Mouse (Mus musculus) intestine, embryonic 15.5 days (tissue): ENCODE measurements around the gene Lpar6. TPM values are rescaled to one million over a fixed set of nuclear protein-coding genes. Genes with fewer than 3 reads are reported as not detected.

Source experiments
- ATAC-seq: fragments of 200-750 bp; cut with Nextera tagmentation; 2 replicates; pipeline ENCODE4 v1.8.0; 2017; ENCODE audit warnings: moderate TSS enrichment, moderate library complexity
- H3K27ac ChIP-seq: fragments of 300-500 bp; sonication (generic); 2 replicates; pipeline ENCODE4 v1.5.1; 2015; ENCODE audit warnings: mild to moderate bottlenecking, inconsistent platforms
- H3K27me3 ChIP-seq: fragments of 300-500 bp; sonication (generic); replicated peaks from 2 replicates; pipeline ENCODE4 v1.6.1; 2015; ENCODE audit warnings: inconsistent platforms
- H3K36me3 ChIP-seq: fragments of 300-500 bp; sonication (generic); 2 replicates; pipeline ENCODE4 v1.6.1; 2015; ENCODE audit warnings: inconsistent platforms
- H3K4me1 ChIP-seq: fragments of 300-500 bp; sonication (generic); replicated peaks from 2 replicates; pipeline ENCODE4 v1.6.1; 2015; ENCODE audit warnings: inconsistent platforms
- H3K4me2 ChIP-seq: fragments of 300-500 bp; sonication (generic); replicated peaks from 2 replicates; pipeline ENCODE4 v1.6.1; 2015; ENCODE audit warnings: mild to moderate bottlenecking, inconsistent platforms
- H3K4me3 ChIP-seq: fragments of 300-500 bp; sonication (generic); replicated peaks from 2 replicates; pipeline ENCODE4 v1.5.1; 2015; ENCODE audit warnings: inconsistent platforms
- H3K9ac ChIP-seq: fragments of 300-500 bp; sonication (generic); 2 replicates; pipeline ENCODE4 v1.6.1; 2015; ENCODE audit warnings: inconsistent platforms
- H3K9me3 ChIP-seq: fragments of 300-500 bp; sonication (generic); 2 replicates; pipeline ENCODE4 v1.6.1; 2016; ENCODE audit warnings: inconsistent platforms
- WGBS: fragments of 180-500 bp; shearing (Covaris S2); methylation state at CpG from one replicate; pipeline ENCODE4 v1.1.7; 2015; 5-methylcytosine and 5-hydroxymethylcytosine counted together
- polyA plus RNA-seq: library from polyadenylated mRNA; unstranded; fragments of >200 nt; fragmentation: Nextera tagmentation; extraction: Ambion mirVana; gene quantifications from 2 replicates; pipeline ENCODE4 v1.2.1, GENCODE M21; 2015

Gene Lpar6
- 12.3 and 15.5 TPM in 2 replicates for polyA plus RNA-seq

DNA sequence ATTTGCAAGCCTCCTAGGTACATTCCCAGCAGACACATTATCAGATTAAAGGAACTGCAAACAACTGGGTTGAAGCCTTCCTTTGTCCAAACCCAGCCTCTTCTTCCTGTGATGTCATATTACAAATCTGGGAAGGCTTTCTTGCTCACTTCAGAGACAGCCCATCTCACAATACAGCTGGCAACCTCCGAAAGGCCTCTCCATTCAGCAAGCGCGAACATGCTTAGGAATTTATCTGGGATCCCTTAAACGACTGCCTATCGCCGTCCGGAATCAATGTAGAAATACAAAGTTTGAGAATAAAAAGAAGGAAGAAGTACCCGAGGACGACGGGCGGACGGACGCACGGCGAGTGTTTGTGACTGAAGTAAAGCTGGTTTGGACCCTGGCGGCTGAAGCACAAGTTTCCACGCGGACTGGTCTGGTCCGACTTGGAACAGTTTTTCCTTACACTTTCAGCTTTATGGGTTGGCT, at the start of gene Lpar6:
TSS of gene Lpar6 (plus strand) at position 48 of the 474 bp plus-strand sequence.
- peak within 1 kb of the TSS; percentile 51 for H3K4me3 ChIP-seq
- peak within 1 kb of the TSS; percentile 95 for H3K27ac ChIP-seq
- H3K4me2 ChIP-seq = peak within 1 kb of the TSS; percentile 47
- no peaks in the 10 kb centered on the region for H3K9me3 ChIP-seq
- WGBS = 0% methylated on average over 19 of the region's 19 CpGs
- peak within 1 kb of the TSS; percentile 61 for H3K9ac ChIP-seq
- H3K36me3 ChIP-seq = no peaks in the 10 kb centered on the region
- H3K27me3 ChIP-seq = no peaks in the 10 kb centered on the region
- ATAC-seq = peak; percentile 91
- H3K4me1 ChIP-seq = peaks cover 7% of the 10 kb centered on the region

DNA sequence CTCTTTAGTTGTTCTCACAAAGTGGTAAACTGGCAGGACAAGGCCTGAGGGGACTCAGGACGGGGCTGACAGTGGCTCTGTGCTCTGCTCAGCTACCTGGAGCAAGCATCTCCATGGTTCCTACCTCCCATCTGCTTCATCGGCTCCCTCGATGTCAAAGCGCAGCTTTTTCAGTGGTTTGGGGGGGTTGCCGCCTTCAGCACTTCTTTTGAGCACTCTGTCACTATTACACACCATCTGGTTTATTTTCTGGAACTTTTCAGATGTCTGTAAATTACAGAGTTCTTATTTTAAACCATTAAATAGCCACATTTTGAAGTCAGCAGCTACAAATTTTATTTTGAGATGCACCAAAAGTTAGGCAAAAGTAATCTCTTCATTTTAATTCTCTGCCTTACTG, 38.6 kb upstream of the Lpar6 start:
- H3K9ac ChIP-seq = no peak overlapping the region
- H3K9me3 ChIP-seq = no peaks in the 10 kb centered on the region
- H3K36me3 ChIP-seq = 0 out of 2 replicates have a peak, but pooled peaks cover 3% of the 10 kb centered on the region
- H3K27ac ChIP-seq = no peak overlapping the region
- H3K27me3 ChIP-seq = no peaks in the 10 kb centered on the region
- H3K4me1 ChIP-seq = no peaks in the 10 kb centered on the region
- no peak overlapping the region for H3K4me2 ChIP-seq
- no peak overlapping the region for H3K4me3 ChIP-seq
- no peak for ATAC-seq
- 71% methylated on average over 5 of the region's 5 CpGs for WGBS

DNA sequence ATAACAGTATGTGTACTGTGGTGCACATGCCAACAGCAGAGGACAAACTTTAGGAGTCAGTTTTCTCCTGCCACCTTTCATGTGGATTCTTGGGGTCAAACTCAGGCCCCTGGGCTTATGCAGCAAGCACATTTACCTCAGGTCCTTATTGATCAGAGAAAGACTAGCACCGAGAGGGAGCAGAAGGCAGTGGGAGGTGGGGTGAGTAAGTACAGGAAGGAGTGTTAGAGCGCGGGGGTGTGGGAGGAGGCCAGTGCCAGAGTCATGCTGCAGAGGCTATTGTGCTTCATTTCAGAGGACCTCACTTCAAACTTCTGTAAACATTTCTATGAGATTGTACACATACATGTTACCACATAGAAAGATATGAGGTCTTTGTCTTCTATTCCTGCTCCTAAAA, 36.2 kb upstream of the Lpar6 start:
- H3K4me2 ChIP-seq = no peak overlapping the region

DNA sequence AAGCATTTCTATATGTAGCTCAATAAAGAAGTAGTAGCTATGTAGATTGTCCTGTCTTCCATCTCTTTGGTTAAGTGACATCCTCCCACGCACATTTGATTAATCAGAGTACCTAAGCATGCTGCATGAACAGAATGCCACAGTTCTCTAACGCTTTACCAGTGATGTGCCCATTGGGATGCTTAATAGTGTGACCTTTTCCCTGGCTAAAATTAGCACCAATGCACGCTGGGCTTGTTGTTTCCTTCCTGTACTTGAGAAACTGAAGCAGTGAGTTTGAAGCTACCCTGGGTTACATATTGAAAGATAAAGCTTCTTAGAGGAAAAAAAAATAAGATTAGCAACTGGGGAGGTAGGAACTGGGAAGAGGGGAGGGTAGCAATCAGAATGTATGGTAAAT, 33.7 kb upstream of the Lpar6 start:
- no peak overlapping the region for H3K27ac ChIP-seq
- ATAC-seq = no peak
- H3K9me3 ChIP-seq = no peaks in the 10 kb centered on the region
- WGBS = 71% methylated on average over 3 of the region's 3 CpGs
- no peaks in the 10 kb centered on the region for H3K27me3 ChIP-seq
- H3K4me2 ChIP-seq = no peak overlapping the region
- no peak overlapping the region for H3K4me3 ChIP-seq
- H3K36me3 ChIP-seq = no peaks in the 10 kb centered on the region
- no peak overlapping the region for H3K9ac ChIP-seq
- H3K4me1 ChIP-seq = no peaks in the 10 kb centered on the region

More for the DNA sequence above, 36.2 kb upstream of the Lpar6 start:
- 32% methylated on average over 3 of the region's 3 CpGs for WGBS
- no peaks in the 10 kb centered on the region for H3K27me3 ChIP-seq
- H3K36me3 ChIP-seq = no peaks in the 10 kb centered on the region
- H3K27ac ChIP-seq = no peak overlapping the region
- no peak for ATAC-seq
- H3K4me1 ChIP-seq = no peaks in the 10 kb centered on the region
- no peak overlapping the region for H3K9ac ChIP-seq
- H3K4me3 ChIP-seq = no peak overlapping the region
- no peaks in the 10 kb centered on the region for H3K9me3 ChIP-seq

DNA sequence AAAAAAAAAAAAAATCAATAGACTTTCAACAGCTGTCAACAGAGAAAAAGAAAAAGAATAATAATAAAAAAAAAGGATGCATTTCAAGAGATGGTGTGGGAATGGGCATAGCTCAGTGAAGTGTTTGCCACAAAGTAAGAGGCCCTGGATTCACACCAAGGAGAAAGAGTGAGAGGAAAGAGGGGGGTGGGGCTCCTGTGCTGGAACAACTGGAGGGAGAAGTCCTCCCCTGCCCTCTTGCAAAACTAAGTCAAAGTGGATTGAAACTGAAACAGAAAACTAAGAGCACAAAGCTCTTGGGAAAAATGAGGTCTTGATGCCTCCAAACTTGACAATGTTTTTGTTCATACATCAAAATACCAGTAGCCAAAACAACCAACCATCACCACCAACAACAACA, 28.4 kb upstream of the Lpar6 start:
- Histone ChIP-seq H3K27me3 (no peaks in the 10 kb centered on the region), H3K4me1 (no peaks in the 10 kb centered on the region), H3K36me3 (no peaks in the 10 kb centered on the region), H3K4me2 (no peak overlapping the region), H3K27ac (no peak overlapping the region), H3K4me3 (no peak overlapping the region), H3K9me3 (no peaks in the 10 kb centered on the region), H3K9ac (no peak overlapping the region)
- no peak for ATAC-seq

DNA sequence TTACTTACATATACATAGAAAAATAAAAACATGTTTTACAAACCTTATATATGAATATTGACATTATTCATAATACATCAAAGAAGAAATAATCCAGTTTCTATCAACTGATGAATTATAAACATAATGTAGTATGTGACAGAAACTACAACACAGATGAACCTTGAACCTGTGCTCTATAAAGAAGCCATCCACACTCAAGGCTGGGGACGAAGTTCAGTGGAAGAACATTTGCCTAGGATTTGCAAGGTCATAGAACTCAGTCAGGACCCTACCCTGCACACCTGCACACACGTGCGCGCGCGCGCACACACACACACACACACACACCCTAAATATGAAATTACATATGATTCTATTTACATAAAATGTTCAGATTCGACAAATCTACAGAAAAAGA, 27.5 kb upstream of the Lpar6 start:
- Histone ChIP-seq H3K9ac (no peak overlapping the region), H3K4me2 (no peak overlapping the region), H3K27me3 (no peaks in the 10 kb centered on the region), H3K27ac (no peak overlapping the region), H3K4me3 (no peak overlapping the region), H3K4me1 (no peaks in the 10 kb centered on the region), H3K36me3 (no peaks in the 10 kb centered on the region), H3K9me3 (no peaks in the 10 kb centered on the region)
- no peak for ATAC-seq
- 89% methylated on average over 8 of the region's 8 CpGs for WGBS

DNA sequence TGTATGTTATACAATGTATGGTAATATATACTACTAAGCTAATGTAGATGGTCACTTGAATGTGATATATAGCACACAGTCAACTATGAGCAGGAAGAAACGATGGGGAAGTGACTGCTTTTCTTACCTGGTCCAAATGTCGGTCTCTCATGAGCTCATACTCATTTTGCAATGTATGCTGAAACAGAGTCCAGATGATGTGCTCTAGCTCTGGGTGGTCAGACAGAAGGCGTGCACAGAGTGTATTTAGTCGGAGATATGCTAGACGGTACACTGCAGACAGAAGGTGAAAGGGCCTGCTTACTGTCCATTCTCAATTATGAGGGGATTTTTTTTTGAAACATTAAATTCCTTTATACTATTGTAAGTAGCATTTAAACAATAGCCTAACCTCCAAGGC, 26.2 kb upstream of the Lpar6 start:
- ATAC-seq = no peak
- Histone ChIP-seq H3K4me3 (no peak overlapping the region), H3K27me3 (no peaks in the 10 kb centered on the region), H3K27ac (no peak overlapping the region), H3K4me1 (no peaks in the 10 kb centered on the region), H3K9ac (no peak overlapping the region), H3K9me3 (no peaks in the 10 kb centered on the region), H3K4me2 (no peak overlapping the region), H3K36me3 (no peaks in the 10 kb centered on the region)
- WGBS = 89% methylated on average over 5 of the region's 5 CpGs

DNA sequence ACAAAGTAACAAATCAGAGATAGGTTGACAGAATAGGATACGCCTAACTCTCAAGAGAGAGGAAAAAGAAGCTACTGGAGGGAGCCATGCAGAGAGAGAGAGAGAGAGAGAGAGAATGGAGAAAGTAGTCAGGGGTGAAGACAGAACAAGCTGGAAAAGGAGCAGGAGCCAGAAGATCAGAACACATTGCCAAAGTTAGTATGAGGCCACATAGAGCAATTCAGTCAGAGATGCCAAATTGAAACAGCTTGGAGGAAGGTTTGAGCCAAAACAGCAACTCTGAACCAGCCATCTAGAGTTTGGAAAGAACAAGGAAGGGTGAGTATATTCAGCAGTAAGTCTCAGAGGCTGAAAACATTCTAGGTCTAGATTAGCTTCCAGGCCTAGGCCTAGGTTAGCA, 20.6 kb upstream of the Lpar6 start:
- H3K9ac ChIP-seq = no peak overlapping the region
- no peak overlapping the region for H3K4me2 ChIP-seq
- no peak overlapping the region for H3K4me3 ChIP-seq
- H3K9me3 ChIP-seq = no peaks in the 10 kb centered on the region
- no peak for ATAC-seq
- H3K27me3 ChIP-seq = no peaks in the 10 kb centered on the region
- no peaks in the 10 kb centered on the region for H3K4me1 ChIP-seq
- no peak overlapping the region for H3K27ac ChIP-seq
- H3K36me3 ChIP-seq = no peaks in the 10 kb centered on the region
- 78% methylated on average over 1 of the region's 1 CpGs for WGBS

DNA sequence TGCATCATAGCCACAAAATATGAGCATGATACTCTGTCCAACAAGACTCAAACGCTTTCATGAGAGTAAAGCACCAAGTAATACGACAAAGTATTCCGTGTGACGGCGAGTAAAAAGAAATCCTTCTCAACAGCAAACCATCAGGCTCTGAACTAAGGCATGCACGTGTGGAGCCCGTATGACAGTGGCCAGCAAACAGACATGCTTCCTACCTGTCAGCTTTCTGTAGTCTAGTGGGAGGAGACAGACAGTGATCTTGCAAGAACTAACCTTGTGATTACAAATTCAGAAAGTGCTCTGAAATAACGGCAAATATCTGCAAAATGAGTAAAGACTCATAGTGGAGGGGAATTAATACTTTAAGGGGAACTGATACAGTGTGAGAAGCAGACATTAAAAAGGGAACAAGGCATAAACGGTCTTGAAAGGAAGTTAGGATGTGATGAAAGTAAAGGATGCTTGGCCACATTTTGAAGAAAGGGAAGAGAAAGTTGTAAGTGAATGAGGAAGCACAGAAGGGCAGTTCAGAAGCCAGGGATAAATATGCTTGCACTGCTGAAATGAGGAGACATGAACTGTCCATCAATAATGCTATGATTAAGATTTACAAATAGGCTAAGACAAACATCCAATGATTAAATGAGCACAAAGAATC, 15.3 kb upstream of the Lpar6 start:
- H3K27me3 ChIP-seq = no peaks in the 10 kb centered on the region
- no peaks in the 10 kb centered on the region; the same call in 1 of the 2 replicates for H3K4me1 ChIP-seq
- WGBS = 86% methylated on average over 9 of the region's 9 CpGs
- H3K4me3 ChIP-seq = no peak overlapping the region
- ATAC-seq = no peak
- H3K36me3 ChIP-seq = no peaks in the 10 kb centered on the region
- no peaks in the 10 kb centered on the region for H3K9me3 ChIP-seq
- no peak overlapping the region for H3K4me2 ChIP-seq
- no peak overlapping the region for H3K9ac ChIP-seq
- H3K27ac ChIP-seq = 0 out of 2 replicates have a peak overlapping the region, but pooled peaks have one; percentile 8

DNA sequence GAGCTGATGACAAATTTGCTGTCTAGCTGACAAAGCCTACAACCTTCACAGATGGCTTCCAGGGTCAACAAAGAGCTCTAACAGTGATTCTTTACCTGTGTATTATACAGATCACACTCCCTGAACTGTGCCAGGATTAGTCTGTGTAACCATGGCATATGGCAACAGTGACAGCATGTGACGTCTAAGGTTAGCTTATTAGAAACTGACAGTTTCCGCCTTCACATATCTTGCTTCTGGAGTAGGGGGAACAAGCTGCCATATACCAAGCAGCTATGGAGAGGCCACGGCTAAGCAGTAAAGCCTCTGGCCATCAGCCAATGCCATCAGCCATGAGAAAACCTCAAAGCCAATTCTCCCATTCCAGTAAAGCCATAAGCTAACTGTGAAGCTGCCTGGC, 11.3 kb upstream of the Lpar6 start:
- Histone ChIP-seq H3K9ac (no peak overlapping the region), H3K27me3 (no peaks in the 10 kb centered on the region), H3K4me2 (no peak overlapping the region), H3K4me1 (peaks cover 2% of the 10 kb centered on the region; the same call in 1 of the 2 replicates), H3K4me3 (no peak overlapping the region), H3K36me3 (no peaks in the 10 kb centered on the region), H3K27ac (no peak overlapping the region), H3K9me3 (no peaks in the 10 kb centered on the region)
- WGBS = 72% methylated on average over 3 of the region's 3 CpGs
- ATAC-seq = no peak

DNA sequence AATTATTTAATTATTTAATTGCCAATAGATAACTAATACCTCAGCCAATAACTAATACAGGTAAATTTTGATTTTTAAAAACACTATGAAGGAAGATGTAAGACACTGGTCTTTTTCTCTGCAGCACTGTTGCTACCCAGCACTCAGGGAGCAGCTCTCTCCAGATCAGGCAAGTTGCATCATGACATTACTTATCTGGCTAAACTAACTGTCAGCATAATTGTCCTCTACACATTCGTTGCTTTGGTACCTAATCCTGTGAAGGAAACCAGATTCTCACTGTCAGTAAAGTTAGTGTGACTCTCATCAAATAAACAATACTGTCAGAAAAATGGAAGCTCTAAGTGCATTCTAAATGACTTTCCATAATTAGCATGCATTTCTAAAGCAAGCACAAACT, 10.8 kb upstream of the Lpar6 start:
- no peak; the same call in 1 of the 2 replicates for ATAC-seq
- no peaks in the 10 kb centered on the region for H3K9me3 ChIP-seq
- WGBS = 9% methylated on average over 1 of the region's 1 CpGs

DNA sequence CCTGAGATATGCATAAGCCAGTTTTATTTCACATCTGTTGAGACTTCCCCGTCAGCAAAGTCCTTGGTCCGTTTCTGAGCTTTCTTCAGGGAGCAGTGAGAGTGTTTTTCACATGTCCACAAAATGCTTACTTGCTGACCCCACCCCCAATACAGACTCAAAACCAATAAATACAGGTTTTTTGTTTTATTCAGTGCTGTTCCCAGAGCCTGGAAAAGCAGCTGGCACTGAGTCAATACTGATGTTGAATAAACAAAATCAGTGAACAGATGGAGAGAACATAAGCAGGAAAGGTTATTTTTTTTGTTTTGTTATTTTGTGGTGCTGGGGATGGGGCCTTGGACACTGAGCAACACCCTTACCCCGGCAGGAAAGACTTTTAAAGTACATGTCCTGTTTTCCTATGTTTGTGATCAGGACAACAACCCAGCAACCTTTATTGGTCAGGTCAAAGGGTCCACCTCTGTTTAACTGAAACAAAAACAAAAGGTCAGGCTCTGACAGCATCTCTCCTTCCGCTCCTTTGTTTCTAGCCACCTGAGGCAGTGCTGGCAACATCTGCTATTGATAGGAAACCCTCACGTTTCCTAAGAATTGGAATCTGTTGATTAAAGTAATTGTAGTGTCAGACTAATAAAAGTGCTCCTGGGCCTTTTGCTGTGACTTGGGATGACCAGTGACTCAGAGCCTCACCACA, 6.3 kb upstream of the Lpar6 start:
- no peak overlapping the region for H3K4me3 ChIP-seq
- H3K9ac ChIP-seq = no peak overlapping the region
- H3K27ac ChIP-seq = 0 out of 2 replicates have a peak overlapping the region, but pooled peaks have one; percentile 36
- H3K36me3 ChIP-seq = no peaks in the 10 kb centered on the region
- ATAC-seq = 0 out of 2 replicates have a peak, but pooled peaks have one; percentile 30
- no peaks in the 10 kb centered on the region for H3K27me3 ChIP-seq
- H3K9me3 ChIP-seq = no peaks in the 10 kb centered on the region
- H3K4me2 ChIP-seq = no peak overlapping the region
- peaks cover 9% of the 10 kb centered on the region for H3K4me1 ChIP-seq
- WGBS = 44% methylated on average over 5 of the region's 5 CpGs

More for the DNA sequence above, 10.8 kb upstream of the Lpar6 start:
- Histone ChIP-seq H3K27ac (0 out of 2 replicates have a peak overlapping the region, but pooled peaks have one; percentile 17), H3K4me2 (no peak overlapping the region), H3K4me3 (no peak overlapping the region), H3K9ac (no peak overlapping the region), H3K36me3 (no peaks in the 10 kb centered on the region), H3K4me1 (peaks cover 2% of the 10 kb centered on the region; the same call in 1 of the 2 replicates), H3K27me3 (no peaks in the 10 kb centered on the region)
